Mouse (Mus musculus) ES-E14 (cell line): ENCODE results near the gene Sulf2. TPM values are rescaled to one million over a fixed set of nuclear protein-coding genes. Genes with fewer than 3 reads are reported as not detected.
A peak's percentile ranks its signal among the peaks of the same experiment; 100 is the strongest.

ENCODE experiments used
- DNase-seq: peaks from one replicate; pipeline ENCODE4 v3.0.0-alpha.2; 2013; ENCODE audit warnings: low read depth, low spot score
- H3K27ac ChIP-seq: 2 replicates; pipeline ENCODE4 v1.5.1; 2012; ENCODE audit warnings: low read depth, mild to moderate bottlenecking, low read length, moderate library complexity, mixed read lengths; ENCODE audit not compliant: poor library complexity, insufficient read depth, severe bottlenecking
- H3K36me3 ChIP-seq: 2 replicates; pipeline ENCODE4 v1.6.1; 2012; ENCODE audit warnings: mild to moderate bottlenecking, low read length, moderate library complexity, mixed read lengths; ENCODE audit not compliant: control insufficient read depth, poor library complexity, insufficient read depth, severe bottlenecking
- H3K4me1 ChIP-seq, 2 experiments: fragments of 150-350 bp in 1 of 2; sonication (generic) in 1 of 2; 2 replicates each; pipeline ENCODE4 v1.6.1; 2012; ENCODE audit warnings: low read length in 2 of 2, mild to moderate bottlenecking in 1 of 2, mixed read lengths in 1 of 2; ENCODE audit not compliant: control insufficient read depth in 2 of 2, insufficient read depth in 2 of 2, poor library complexity in 1 of 2
- H3K4me3 ChIP-seq, 2 experiments: fragments of 150-350 bp in 1 of 2; sonication (generic) in 1 of 2; 2 replicates each; pipeline ENCODE4 v1.5.1; 2012; ENCODE audit warnings: low read length in 2 of 2, low read depth in 1 of 2, mild to moderate bottlenecking in 1 of 2, mixed read lengths in 1 of 2; ENCODE audit not compliant: insufficient read depth in 1 of 2, poor library complexity in 1 of 2, severe bottlenecking in 1 of 2
- H3K9ac ChIP-seq: 2 replicates; pipeline ENCODE4 v1.6.1; 2012; ENCODE audit warnings: low read depth, mild to moderate bottlenecking, low read length, mixed read lengths; ENCODE audit not compliant: poor library complexity, insufficient read depth, severe bottlenecking
- H3K9me3 ChIP-seq: fragments of 150-350 bp; sonication (generic); 2 replicates; pipeline ENCODE4 v1.6.1; 2012; ENCODE audit warnings: low read depth, mild to moderate bottlenecking, low read length; ENCODE audit not compliant: control insufficient read depth, insufficient read depth
- CHD2 ChIP-seq: IDR thresholded peaks from 2 replicates; pipeline ENCODE4 v1.6.1; 2014; ENCODE audit warnings: mild to moderate bottlenecking, low read depth, low read length, inconsistent platforms
- HCFC1 ChIP-seq: IDR thresholded peaks from 2 replicates; pipeline ENCODE4 v1.6.1; 2012; ENCODE audit warnings: low read length, inconsistent platforms, borderline replicate concordance; ENCODE audit not compliant: insufficient read depth
- MAFK ChIP-seq: IDR thresholded peaks from 2 replicates; pipeline ENCODE4 v1.6.1; 2014; ENCODE audit warnings: mild to moderate bottlenecking, low read depth, low read length, inconsistent platforms; ENCODE audit not compliant: insufficient read depth
- ZC3H11A ChIP-seq: IDR thresholded peaks from 2 replicates; pipeline ENCODE4 v1.6.1; 2012; ENCODE audit warnings: low read depth, mild to moderate bottlenecking, inconsistent platforms, low read length, borderline replicate concordance
- ZNF384 ChIP-seq: IDR thresholded peaks from 2 replicates; pipeline ENCODE4 v1.6.1; 2012; ENCODE audit warnings: low read depth, low read length, inconsistent platforms
- in situ Hi-C, 2 experiments: fragments of 600-800 bp; cut with MboI; formaldehyde crosslinking; loops; one replicate each; pipeline ENCODE4 v1.15.1; 2025; ENCODE audit warnings: low sequenced_read_pairs in 2 of 2, inconsistent platforms in 1 of 2; ENCODE audit not compliant: unreplicated experiment in 2 of 2
- total RNA-seq: library from RNA; depleted of rRNA; stranded (reverse); fragments of 300-350 nt; gene quantifications from 2 replicates; pipeline ENCODE4 v1.2.3, GENCODE M21; 2012

Sulf2 gene
- total RNA-seq, 1 experiment, result 102 TPM

DNA sequence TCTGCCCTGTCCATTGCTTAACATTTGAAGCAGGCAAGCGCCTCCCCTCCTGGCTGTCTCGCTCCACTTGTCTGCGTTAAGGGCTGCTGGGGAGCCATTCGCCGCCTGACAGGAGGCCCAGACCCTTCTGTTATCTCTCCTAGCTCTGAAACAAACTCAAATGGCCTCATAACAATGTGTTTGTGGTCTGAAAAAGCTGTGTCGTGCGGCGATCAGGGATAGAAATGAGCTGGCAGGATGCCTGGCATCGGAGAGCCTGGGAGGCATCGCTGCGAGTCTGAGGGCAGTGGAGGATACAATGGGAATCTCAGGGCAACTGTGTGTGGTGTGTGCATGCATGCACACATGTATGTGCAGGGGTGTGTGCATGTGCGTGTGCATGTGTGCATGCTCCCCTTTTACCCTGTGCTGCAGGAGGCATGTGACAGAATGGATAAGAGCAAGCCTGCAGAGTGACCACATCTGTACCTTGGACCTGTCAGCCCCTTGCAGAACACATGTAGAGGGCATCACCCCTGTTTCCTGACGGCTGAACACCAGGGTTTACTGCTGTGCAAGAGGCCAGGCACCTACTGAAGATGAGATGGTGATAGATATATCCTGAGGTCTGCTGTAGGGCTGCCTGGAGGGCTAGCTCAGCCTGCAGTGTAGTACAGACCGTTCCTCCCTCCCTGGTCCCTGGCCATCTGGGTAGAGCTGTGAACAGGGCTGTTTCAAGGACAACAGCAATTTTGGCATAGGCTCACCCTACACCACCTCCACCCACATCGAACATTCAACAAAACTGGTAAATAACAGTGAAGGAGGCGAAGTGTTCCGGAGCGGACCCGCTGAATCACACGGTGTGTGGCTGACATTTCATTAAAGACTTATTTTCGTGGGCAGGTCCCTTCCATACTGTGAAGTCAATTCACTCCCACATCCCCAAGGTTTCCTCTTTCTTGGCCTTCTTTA lies 54.9 kb downstream of the Sulf2 start:
- no peak for TF ChIP-seq ZNF384
- TF ChIP-seq MAFK, result no peak
- TF ChIP-seq ZC3H11A, result no peak
- TF ChIP-seq CHD2, result no peak
- TF ChIP-seq HCFC1, result no peak
- Histone ChIP-seq H3K4me1 (no peaks in the 10 kb centered on the region; a peak in 2 of 4 replicates), H3K27ac (no peak overlapping the region), H3K9ac (no peak overlapping the region), H3K36me3 (peaks cover 15% of the 10 kb centered on the region), H3K4me3 (no peak overlapping the region), H3K9me3 (no peaks in the 10 kb centered on the region)
- in situ Hi-C loops, result loop anchor here in 1 of 2 experiments (10.0 kb wide), 1 partner anchor 234 kb away; no protein-coding TSS in a partner anchor
- DNase-seq, result no peak

DNA sequence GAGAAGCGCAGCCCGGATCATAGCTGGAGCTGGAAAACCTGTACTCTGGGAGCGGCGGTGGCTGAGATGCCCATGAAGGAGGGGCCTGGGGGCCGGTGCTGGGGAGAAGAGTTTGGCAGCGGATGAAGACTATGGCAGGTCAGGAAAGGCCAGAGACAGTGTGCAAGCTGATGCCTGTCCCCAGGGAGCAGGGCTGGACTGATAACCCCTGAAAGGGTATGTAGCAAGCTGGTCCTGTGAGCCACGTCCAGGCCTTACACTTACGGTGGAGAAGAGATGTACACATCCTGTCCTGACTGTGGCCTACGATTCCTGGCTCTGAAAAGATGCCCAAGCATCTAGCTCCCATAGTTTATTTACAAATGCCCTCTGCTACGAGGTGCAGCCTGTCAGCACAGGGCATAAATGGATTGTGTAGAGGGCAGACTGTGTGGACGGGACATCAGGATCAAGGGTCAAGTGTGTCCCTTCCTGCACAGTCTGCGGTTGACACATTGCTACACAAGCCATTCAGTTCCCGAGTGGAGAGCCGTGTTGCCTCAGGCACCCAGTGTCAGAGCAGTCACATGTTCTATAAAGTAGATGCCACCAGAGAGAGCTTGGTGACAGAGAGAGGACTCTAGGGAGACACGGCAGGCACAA lies 57.0 kb downstream of the Sulf2 start:
- no peak overlapping the region for H3K4me3 ChIP-seq
- TF ChIP-seq MAFK, result no peak
- TF ChIP-seq HCFC1, result no peak
- TF ChIP-seq CHD2, result no peak
- TF ChIP-seq ZC3H11A, result no peak
- no peak for TF ChIP-seq ZNF384
- in situ Hi-C loops, result loop anchor here in 1 of 2 experiments (10.0 kb wide), 1 partner anchor 456 kb away; no protein-coding TSS in a partner anchor
- peaks cover 20% of the 10 kb centered on the region for H3K36me3 ChIP-seq
- DNase-seq, result no peak
- H3K27ac ChIP-seq, result no peak overlapping the region
- H3K9me3 ChIP-seq, result no peaks in the 10 kb centered on the region
- H3K4me1 ChIP-seq, result no peaks in the 10 kb centered on the region; a peak in 2 of 4 replicates
- H3K9ac ChIP-seq, result no peak overlapping the region

DNA sequence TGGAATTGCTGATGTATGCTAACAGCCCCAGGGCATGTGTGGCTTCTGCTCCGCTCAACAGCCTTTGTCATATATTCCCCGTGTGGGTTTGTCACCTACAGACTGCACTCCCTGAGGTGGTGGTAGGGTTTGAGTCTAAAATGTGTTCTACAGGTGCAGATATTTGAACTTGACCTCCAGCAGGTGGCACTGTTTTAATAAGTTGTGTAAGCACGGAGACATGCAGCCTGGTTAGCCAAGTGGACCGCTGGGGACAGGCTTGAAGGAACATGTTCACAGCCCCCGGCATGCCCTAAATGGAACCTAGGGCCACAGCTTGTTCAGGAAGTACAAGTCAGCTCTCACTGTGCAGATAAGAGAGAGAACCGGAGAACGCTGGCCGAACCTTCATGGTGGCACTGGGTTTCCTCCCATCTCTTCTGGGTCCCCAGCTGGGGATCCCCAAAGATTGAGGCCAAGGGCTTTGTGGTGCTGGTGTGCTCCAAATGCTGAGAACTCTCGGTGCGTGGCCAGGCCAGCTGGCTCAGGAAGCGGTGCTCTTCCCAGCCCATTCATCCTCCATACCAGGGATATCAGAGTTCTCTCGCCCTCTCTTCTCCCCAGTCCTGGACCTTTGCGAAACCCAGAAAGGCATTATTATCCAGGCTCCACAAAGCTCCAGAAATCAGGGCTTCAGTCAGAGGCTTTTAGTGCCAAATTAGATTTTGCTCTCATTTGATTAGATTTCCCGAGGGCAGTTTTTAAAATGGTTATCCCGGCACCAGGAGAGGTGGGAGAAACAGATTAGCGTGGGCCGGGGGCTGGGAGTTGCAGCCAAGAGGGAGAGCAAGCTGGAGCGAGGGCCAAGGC lies 57.8 kb downstream of the Sulf2 start:
- no peak overlapping the region for H3K9ac ChIP-seq
- peaks cover 22% of the 10 kb centered on the region for H3K36me3 ChIP-seq
- no peak overlapping the region for H3K27ac ChIP-seq
- in situ Hi-C loops, result loop anchor here in 1 of 2 experiments (10.0 kb wide), 1 partner anchor 457 kb away; no protein-coding TSS in a partner anchor
- H3K9me3 ChIP-seq, result no peaks in the 10 kb centered on the region
- H3K4me1 ChIP-seq, result no peaks in the 10 kb centered on the region; a peak in 2 of 4 replicates
- no peak overlapping the region for H3K4me3 ChIP-seq
- peak; percentile 63 for DNase-seq
- TF ChIP-seq ZC3H11A (peak; percentile 22; the same call in 1 of the 2 replicates), HCFC1 (no peak)

DNA sequence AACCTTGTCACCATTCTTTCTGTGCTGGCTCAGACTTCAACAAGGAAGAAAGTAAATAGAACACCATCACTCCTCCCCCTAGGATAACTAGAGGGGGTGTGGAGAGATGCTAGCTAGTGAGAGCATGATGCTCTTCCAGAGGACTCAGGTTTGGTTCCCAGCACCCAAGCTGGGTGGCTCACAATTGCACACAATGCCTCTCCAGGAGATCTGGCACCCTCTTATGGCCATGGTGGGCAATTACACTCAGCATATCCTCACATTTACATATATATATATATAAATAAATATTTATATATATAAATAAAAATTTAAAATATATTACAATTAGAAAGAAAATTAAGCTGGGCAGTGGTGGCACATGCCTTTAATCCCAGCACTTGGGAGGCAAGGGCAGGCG lies 58.6 kb downstream of the Sulf2 start:
- Histone ChIP-seq H3K4me3 (no peak overlapping the region), H3K9ac (no peak overlapping the region), H3K9me3 (no peaks in the 10 kb centered on the region), H3K27ac (no peak overlapping the region), H3K36me3 (peaks cover 31% of the 10 kb centered on the region), H3K4me1 (no peaks in the 10 kb centered on the region; a peak in 2 of 4 replicates)
- TF ChIP-seq ZC3H11A, result no peak
- TF ChIP-seq ZNF384, result no peak
- TF ChIP-seq CHD2, result no peak
- no peak for TF ChIP-seq MAFK
- TF ChIP-seq HCFC1, result no peak
- DNase-seq, result no peak
- in situ Hi-C loops, result loop anchor here in 1 of 2 experiments (10.0 kb wide), 1 partner anchor 458 kb away; no protein-coding TSS in a partner anchor
